Mouse (Mus musculus) v-Abl transformed pro-B cells (cell line): ENCODE data around the gene Top1.

ENCODE experiments used
- in situ Hi-C, 2 experiments: fragments of 400-800 bp; cut with MboI; formaldehyde crosslinking; loops; one replicate each; pipeline ENCODE4 v1.15.1; 2025; ENCODE audit not compliant: unreplicated experiment in 2 of 2

Top1 gene

DNA sequence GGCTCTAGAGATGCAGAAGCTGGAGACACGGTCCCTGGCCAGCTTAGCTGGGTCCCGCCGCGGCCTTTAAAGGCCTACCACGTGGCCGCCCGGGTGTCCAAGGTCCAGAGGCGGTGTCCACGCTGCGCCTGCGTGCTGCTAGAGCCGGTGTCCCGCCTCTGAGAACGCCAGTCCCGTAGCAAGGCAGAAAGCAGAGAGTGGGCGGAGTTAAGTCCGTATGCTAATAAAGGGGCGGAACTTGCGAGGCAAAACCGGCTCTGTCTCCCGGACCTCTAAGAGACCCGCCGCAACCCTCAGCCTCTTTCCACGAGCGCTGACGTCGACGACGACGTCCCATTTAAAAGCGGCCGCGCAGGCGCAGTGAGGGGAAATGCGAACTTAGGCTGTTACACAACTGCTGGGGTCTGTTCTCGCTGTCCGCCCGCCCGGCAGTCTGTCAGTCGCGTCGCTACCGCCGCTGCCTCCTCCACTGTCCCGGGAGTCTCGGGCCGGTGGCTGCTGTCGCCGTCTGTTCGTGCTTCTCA lies at the start of gene Top1:
Top1 (plus strand) TSS at position 275 of the 524 bp plus-strand sequence.
- in situ Hi-C loops = no loop called here

DNA sequence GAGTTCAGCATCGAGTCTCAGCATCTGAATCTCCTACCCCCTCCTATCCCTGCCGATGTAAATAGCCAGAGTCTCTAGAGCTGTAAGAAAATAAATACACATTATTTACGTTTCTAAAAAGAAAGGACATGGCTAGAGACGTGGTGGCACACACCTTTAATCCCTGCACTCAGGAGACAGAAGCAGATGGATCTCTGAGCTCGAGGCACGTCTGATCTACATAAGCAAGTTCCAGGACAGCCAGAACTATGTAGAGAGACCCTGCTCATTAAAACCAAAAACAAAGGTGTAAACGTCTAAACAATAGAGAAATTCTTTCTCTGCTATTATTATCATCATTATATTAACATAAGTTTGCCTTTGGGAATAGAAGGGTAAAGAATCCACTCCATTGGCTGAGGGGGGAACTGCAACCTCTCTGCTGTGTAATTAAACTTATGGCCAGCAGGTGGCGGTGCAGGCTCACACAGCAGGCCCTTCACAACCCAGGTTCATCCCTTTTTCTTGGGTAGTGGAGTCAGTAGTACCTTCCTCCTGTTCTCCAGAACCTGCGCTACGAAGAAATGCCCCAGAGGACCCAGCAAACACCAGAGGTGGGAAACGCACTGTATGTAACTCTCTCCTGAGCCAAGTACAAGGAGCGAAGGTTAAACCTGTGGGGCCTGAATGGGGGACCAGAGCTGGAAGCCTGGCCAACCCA lies 48.0 kb upstream of the Top1 start:
- in situ Hi-C loops = loop anchor here (5.0 to 10.0 kb wide), 3 partner anchors 195 to 1833 kb away; partner anchors contain the start of gene Fam83d (in 1 of the 2)

DNA sequence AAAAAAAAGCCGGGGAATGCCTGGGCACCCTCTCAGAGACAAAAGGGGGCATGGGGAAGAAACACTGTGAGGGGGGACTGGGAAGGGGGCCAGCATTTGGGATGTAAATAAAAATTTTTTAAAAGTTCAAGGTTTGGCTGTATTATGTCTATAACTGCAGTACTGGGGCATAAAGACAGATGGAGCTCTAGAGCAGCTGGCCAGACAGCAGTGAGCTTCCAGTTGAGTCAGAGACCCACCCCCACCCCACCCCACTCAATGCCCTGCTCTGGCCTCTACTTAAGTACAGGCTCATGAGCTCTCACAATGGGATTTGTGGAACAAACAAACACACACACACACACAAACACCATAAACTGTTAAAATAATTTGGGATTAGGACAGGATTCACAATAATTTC lies 43.9 kb upstream of the Top1 start:
- in situ Hi-C loops = loop anchor here (5.0 to 25.0 kb wide), 4 partner anchors 90 to 1940 kb away; partner anchors contain the start of gene Ppp1r16b (in 2 of the 2)

DNA sequence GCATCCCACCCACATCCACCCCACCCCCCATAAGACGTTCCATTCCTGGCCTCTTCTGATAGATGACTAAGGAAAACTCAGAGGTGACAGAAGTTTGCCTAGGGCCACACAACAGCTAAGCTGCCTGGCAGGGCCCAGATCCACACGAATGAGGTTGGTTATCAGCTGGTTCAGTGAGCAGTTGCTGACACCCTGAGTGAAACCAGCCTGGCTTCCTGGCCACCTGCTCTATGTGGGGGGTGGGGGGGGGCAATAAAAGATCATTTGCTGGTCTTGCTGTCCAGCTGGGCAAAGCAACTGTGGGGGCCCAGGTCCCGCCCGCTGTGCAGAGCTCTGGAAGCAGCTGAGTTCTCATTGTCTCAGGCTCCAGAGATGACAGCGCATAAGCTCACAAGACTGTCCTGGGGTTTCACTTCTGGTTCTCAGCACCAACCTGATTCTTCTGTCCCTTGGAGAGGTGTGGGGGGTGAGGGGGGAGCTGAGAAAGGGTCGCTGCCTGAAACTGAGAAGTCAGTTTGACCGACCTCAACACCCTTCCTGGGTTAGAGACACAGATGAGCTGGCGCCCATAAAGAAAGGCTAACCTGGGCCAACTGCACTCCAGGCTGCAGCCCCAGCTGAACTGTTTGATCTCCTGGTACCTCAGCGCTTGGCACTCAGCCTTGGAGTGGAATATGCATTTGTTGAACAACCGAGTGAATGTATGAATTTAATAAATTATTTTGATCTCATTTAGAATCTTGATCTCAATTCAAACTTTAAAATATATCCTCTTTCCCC lies 42.3 kb upstream of the Top1 start:
- in situ Hi-C loops = loop anchor here (5.0 to 25.0 kb wide), 4 partner anchors 89 to 1941 kb away; partner anchors contain the start of gene Ppp1r16b (in 2 of the 2)

DNA sequence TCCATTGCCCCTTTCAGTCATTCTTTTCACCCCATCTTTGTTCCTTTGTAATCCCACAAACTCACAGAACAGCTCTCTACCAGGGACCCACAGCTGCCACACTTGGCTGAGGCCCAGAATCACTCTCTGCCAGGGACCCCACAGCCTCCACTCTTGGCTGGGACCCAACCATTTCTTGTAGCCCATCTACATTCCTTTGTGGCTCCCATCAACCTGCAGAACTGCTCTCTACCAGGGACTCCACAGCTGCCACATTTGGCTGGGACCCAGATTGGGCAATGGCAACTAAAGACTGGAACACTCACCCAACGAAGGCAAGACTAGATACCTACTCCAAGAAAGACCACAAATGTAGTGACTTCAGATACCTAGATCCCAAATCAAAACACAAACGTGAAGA lies 35.7 kb upstream of the Top1 start:
- in situ Hi-C loops = loop anchor here (25.0 kb wide), 1 partner anchor 1948 kb away; the partner anchor contains the start of gene Ppp1r16b (in 2 of the 2)

DNA sequence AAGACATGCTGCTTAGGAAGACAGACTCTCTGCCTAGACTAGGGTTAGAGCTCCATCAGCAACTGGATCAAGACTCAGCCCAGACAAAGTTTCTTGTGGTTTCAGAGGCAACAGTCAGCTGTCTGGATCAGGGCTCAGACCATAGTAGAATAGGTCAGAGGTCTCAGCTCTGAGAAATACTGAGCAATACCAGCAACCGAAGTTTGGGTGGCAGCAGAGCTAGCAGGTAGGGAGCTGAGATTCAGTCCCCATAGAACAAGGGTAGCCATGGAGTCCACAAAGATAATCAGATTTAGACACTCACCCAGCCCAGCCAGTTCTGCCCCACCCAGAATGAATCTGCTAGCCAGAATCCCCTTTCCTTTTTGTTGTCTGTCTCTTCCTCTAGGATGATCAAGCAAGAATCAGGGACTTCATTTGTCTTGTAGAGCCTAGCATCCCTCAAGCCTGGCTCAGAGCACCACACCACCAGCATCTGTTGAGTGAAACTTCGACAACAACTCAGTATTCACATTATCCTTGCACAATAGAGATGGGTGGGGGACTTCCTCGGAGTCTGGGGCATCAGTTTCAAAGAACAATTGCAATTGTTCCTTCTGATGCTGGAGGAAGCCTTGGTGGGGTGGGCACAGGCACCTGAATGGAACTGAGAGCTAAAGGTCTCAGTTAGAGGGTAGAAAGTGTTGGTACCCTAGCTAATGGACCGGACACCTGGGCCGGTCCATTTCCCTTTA lies 32.3 kb upstream of the Top1 start:
- in situ Hi-C loops = loop anchor here (25.0 kb wide), 1 partner anchor 1951 kb away; the partner anchor contains the start of gene Ppp1r16b (in 2 of the 2)

DNA sequence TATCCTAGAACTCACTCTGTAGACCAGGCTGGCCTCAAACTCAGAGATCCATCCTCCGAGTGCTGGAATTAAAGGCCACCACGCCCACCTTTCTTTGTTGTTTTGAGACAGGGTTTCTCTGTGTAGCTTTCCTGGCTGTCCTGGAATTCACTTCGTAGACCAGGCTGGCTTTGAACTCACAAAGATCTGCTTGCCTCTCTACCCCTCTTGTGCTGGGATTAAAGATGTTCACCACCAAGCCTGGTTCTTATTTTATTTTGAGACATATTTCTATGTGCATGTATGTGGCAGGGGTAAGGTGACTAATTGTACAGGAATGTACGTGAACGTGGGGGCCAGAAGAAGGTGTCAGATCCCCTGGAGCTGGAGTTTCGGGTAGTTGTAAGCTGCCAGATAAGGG lies 27.9 kb upstream of the Top1 start:
- in situ Hi-C loops = loop anchor here (25.0 kb wide), 1 partner anchor 1955 kb away; the partner anchor contains the start of gene Ppp1r16b (in 2 of the 2)

DNA sequence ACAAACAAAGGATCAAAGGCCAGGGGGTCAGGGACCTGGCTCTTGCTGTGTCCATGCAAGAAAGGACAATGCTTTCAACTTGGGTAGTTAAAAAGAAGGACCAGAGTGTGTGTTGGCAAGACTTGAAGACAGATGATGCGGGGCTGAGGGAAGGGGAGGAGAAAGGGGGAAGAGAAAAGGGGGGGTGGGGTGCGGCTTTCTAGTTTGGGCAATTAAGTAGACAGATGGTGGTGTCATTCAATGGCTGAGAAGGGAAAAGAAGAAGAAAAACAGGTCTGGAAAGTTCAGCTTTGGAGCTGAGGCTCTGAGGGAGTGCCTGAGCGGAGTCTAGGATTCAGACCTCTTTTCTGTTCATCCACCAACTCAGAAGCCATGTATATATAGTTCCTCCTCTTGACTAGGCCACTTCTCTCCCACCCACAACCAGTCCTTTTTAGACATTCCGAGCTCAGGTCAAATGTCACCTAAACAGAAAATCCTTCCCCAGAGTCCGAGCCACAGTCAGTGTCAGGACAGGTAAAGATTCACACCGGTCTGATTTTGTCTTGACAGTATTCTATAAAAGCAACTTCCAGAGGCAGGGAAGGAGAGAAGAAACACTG lies 27.0 kb upstream of the Top1 start:
- in situ Hi-C loops = loop anchor here (25.0 kb wide), 1 partner anchor 1956 kb away; the partner anchor contains the start of gene Ppp1r16b (in 2 of the 2)

DNA sequence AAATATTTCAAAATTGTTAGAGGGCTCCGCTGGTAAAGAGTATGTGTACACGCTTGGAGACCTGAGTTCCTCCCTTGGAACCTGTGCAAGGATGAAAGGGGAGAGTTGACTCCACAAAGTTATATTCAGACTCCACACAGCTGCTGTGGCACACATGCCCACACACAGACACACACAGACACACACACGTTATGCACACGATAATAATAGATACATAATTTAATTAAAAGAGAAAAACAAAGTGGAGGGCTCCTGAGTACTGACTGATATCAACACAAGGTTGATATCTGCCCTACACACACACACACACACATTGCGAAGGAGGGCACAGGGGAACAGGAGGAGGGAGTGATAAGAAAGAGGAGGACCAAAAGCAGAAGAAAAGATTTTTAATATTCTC lies 26.4 kb upstream of the Top1 start:
- in situ Hi-C loops = loop anchor here (25.0 kb wide), 1 partner anchor 1957 kb away; the partner anchor contains the start of gene Ppp1r16b (in 2 of the 2)

DNA sequence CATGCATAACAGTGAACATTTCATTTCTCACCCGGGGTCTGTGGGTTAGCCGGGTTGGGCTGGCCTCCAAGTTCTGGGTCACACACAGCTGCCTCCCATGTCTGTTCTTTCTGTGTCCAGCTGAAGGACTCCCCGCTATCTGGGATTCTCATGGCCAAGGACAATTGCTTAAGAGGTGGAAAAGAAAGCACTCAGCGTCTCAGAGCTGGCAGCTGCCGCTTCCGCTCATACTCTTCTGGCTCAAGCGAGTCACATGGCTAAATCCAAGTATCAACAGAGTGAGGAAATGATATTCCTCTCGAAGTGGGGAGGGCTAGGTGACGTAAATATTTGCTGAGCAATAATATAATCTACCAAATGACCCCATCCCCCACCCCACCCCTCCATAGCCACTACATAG lies 25.9 kb upstream of the Top1 start:
- in situ Hi-C loops = loop anchor here (25.0 kb wide), 1 partner anchor 1958 kb away; the partner anchor contains the start of gene Ppp1r16b (in 2 of the 2)

DNA sequence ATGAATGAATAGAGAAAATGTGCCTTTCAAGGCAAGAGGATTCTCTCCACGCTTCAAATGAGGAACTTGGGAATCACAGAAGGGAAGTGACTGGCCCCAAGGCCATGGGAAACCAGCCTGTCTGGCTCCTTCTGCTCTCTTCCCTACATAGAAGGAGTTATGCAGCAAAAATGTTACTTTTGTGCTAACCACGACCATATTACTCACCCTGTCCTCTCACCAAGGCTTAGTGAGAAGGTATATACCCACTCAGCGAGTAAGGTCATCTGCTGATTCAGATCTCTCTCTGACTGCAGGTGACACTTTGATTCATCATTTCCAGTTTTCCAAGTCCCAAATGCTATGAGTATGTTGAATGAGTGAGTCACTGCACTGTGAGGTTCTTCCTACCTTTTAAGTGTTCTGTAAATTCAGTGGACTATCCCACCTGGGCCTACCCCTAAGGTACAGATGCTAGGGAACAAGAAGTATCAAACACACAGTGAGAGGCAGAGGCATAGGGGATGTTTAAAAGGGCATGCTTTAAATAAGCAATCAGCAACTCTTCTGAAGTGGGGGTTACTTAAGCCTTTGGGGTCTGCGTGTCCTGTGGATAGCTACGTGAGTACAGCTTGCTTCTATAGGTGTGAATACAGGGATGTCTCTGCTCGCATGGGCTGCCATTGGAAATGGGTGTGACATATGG lies 25.3 kb upstream of the Top1 start:
- in situ Hi-C loops = loop anchor here (25.0 kb wide), 1 partner anchor 1958 kb away; the partner anchor contains the start of gene Ppp1r16b (in 2 of the 2)

DNA sequence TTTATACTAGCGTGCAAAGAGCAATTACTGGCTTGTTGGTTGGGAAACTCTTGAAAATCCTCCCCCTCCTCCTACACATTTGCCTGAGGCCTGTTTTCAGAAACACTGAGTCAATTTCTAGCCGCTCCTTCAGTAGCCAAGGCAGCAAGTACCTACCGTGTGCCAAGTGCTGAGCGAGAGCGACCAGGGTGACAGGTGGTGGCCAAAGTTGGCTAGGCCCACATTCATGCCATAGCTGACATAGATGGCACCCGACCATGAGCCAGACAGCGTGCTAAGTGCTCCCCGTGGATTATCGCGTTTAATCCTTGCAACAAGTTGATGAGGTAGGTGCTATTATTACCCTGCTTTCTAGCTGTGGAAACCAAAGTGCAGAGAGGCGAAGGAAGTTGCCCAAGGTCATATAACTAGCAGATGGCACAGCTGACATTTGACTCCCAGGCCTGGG lies 24.7 kb upstream of the Top1 start:
- in situ Hi-C loops = loop anchor here (25.0 kb wide), 1 partner anchor 1959 kb away; the partner anchor contains the start of gene Ppp1r16b (in 2 of the 2)

DNA sequence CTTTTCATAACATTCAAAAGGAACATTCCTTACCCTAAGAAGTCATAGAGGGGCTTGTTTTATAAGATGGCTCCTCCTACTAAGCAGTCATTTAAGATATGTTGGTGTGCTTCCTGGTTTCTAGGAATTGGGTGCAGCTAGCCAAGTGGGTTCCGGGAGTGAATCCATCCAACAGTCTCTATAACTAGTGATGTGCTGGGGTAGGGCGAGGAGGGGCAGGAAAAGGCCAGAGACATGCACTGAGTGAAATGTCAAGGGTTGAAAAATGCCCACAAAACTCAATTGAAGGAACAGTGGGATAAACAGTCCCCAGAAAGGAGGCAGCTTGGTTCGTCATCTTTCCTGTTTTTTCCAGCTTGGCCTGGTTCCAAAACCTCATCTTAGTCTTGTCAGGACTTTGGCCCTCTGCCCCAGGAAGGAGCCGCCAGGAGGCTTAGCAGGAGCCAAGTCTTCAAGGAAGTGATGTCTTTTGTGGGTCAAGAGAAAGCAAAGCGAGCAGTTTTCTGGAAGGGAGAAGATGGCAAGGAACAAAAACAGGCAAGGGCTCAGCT lies 24.0 kb upstream of the Top1 start:
- in situ Hi-C loops = loop anchor here (25.0 kb wide), 1 partner anchor 1959 kb away; the partner anchor contains the start of gene Ppp1r16b (in 2 of the 2)

DNA sequence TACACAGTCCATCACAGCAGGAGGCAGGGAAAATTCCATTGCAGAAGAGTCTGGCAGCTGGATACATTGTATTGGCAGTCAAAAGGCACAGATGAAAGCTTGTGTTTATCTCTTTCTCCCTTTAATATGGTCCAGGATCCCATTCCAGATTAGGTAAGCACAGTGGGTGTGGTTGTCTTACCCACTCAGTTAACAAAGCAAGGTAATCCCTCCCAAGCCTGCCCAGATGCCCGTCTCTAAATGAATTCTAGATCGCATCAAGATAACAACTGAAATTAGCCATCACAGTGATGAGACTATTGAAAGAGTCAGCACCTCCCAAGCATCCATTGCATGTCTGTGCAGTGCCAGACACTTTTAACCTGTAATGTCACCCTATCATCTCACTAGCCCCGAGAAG lies 23.0 kb upstream of the Top1 start:
- in situ Hi-C loops = loop anchor here (25.0 kb wide), 1 partner anchor 1960 kb away; the partner anchor contains the start of gene Ppp1r16b (in 2 of the 2)

DNA sequence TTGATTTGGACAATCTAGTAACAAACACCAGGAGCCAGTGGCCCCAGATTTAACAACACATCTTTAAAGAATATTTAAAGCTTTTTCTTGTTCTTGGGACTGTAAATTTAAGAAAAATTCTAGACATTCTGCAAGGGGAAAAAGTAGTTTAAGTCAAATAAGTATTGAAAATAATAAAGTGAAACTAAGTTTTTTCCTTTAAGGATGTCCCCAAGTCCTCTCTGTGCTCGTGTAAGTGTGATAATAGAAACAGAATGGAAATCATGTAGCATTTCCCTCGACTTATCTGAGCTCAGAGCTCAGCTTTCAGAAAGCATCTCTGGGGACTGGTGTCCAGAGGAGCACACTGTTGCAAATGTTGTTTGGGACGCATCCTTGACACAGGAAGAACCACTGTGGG lies 21.9 kb upstream of the Top1 start:
- in situ Hi-C loops = loop anchor here (25.0 kb wide), 1 partner anchor 1961 kb away; the partner anchor contains the start of gene Ppp1r16b (in 2 of the 2)

DNA sequence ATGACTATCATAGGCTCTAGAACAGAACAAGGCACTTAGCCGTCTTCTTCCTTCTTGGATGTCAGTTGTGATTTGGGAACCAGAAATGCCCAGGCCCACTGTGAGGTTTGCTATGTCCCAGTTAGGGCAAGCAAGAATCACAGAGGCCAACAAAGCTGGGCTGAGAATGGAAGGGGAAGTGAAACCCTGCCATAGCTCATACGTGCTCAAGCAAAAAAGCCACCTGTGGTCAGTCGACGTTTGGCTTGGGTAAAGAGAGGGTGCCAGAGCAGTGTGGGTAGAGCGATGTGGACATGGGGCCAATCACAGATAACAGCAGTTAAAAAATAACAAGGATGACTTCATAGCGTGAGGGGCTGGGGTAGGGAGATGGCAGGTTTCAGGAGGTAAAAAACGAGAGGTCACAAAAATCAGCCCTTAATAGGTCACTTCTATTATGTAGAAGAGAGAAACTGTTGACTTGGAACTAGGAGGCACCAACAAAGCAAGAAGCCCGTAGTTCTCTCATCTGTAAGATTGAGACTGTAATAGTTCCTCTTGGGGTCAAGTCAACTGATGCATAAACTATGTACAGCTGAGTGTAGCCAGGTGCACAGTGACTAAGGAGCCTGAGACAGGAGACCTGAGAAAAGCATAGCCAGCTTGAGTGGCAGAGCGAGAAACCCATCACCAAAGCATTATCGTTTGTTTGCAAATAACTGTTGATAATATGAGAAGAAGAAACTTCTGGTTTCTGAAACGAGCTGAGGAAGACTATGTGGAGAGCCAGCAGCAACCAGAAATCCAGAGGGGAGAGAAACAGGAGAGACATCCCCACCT lies 18.3 kb upstream of the Top1 start:
- in situ Hi-C loops = no loop called here

DNA sequence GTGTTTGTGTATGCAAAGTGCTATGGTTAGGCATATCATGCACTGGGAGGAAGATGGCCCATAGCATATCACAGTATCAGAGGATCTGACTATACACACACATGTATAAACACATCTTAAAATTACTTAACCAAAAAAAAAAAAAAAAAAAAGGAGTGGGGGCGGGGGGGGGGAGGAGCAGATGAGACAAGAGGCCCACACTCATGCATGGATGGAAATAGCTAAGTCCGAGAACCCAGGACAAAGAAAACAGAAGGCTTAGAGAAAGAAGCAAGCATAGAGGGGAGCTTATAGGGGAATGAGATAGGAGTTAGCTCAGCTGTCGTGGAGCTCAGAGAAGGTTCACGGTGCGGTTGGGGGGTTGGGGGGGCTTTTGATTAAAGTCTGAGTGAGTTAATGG lies 17.6 kb upstream of the Top1 start:
- in situ Hi-C loops = no loop called here
